Mouse (Mus musculus): ENCODE data around the gene B3galt4.
A peak's percentile ranks its signal among the peaks of the same experiment; 100 is the strongest.
"Not testable (repeated sequence)": the region's sequence is repeated elsewhere in the genome, so short reads cannot be mapped to it uniquely, and the experiment has no call there.

The B3galt4 gene

DNA sequence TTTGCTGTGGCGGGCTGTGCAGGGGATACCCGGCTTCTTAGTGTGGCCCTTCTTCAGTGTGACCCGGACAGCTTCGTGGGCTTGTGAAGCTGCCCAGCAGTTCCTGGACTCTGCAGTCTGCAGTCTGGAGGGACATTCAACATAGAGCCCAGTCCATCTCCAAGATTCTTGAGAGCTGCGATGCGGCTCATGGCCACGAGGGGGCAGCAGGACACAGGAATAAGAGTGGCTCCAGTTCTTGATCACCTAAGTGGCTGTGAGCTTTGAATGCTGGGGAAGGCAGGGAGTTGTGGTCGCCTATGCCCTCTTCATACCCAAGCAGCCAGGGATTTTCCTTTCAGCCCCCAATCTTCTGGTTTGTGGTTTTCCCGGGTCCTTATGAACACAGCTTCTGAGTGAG, 17.2 kb upstream of the B3galt4 start:
- DNase-seq (ENCODE audit: low spot score in 2 of 2) = peak; percentile 77 to 89

DNA sequence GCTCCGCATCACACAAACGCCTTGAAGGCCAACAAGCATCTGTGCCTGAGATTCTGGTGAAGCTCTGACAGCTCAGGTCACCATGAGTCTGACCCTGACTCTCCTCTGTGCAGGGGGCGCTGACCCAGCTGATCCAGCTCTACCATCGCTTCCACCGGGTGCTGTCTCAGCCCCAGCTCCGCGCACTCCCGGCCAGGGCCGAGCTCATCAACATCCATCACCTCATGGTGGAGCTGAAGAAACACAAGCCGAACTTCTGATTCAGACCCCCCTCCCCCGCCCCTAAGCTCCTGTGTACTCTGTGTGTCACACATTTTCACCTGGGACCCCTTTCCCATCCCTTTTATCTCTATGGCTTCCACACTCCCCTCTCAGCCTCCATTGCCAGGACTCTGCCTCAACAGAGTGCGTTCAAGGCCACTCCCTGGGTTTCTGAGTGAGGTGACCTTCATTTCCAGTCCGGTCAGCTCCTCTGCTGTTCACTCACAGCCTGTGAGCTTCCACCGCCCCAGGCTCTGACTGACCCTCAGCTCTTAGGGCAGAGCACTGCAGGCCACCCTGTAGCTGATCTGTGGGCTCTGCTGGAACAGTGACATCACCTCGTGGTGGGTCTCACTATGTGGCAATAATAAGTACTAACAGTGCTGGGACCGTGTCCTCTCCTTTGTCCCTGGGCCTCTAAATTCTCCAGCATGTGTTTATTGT, 14.7 kb upstream of the B3galt4 start:
- DNase-seq (ENCODE audit: low spot score in 2 of 2) = no peak

DNA sequence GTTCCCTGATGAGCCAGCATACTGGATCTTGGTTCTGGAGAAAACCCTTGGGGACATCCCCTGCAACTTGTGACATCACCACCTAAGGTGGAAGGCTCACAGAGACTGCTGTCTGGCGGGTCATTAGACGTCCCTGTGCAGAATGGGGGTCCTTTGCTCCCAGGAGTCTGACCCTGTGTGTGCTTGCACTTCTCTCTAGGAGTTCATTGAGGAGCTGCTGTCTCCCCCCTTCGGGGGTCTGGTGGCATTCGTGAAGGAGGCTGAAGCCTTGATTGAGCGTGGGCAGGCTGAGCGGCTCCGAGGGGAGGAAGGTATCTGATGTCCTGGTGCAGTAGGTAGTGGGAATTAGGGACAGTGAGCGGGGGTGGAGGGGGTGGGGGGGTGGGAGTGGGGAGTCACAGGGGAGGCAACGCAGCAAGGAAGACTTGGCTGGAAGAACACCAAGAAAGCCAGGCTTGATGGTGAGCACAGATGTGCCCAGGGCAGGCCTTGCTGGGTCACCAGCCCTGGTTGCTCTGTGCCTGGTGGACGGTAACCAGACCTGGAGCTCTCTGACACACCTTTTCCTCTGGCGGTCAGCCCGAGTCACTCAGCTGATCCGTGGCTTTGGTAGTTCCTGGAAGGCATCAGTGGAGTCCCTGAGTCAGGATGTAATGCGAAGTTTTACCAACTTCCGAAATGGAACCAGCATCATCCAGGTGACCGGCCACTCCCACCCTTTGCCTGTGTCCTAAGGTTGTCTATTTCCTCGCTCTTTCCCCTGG, 14.0 kb upstream of the B3galt4 start:
- DNase-seq (ENCODE audit: low spot score in 2 of 2) = no peak

DNA sequence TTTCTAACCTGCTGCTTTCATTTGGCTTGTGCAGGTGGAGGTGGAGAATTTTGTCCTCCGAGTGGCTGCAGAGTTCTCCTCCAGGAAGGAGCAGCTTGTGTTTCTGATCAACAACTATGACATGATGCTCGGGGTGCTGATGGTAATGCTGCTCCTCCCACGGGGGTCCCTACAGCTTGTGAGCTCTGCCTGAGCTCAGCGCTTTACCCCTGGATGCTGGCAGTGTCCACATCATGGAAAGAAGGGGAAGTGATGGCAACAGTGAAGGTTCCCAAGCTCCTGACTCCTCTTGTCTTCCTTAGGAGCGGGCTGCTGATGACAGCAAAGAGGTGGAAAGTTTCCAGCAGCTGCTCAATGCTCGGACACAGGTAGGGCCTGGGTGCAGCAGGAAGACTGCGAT, 11.6 kb upstream of the B3galt4 start:
- peak in 1 of 2 experiments; percentile 59 for DNase-seq (ENCODE audit: low spot score in 2 of 2)

DNA sequence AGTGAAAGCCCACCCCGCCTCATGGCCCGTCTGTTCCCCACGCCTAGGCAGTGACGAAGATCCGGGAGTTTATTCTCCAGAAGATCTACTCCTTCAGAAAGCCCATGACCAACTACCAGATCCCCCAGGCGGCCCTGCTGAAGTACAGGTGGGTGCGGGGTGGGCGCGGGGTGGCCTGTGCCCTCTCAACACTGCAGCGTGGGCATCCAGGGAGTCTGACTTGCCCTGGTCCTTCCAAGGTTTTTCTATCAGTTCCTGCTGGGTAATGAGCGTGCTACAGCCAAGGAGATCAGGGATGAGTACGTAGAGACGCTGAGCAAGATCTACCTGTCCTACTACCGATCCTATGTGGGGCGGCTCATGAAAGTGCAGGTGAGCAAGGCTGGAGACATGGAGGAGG, 8.7 kb upstream of the B3galt4 start:
- DNase-seq (ENCODE audit: low spot score in 2 of 2) = no peak

DNA sequence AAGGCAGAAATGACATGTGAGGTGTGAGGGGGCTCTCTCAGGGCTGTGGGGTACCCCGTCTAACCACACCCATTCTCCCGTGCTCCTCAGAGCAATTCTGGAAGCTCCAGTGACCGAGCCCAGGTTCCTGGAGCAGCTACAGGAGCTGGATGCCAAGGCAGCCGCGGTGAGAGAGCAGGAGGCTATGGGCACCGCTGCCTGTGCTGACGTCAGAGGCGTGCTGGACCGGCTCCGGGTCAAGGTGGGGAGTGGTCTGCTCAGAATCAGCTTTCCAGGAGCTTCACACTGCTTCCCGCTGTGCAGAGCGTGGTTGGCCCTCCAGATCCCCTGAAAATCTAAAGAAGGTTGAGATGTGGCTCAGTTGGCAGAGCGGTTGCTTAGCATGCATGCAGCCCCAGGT, 7.8 kb upstream of the B3galt4 start:
- DNase-seq (ENCODE audit: low spot score in 2 of 2) = peak in 1 of 2 experiments; percentile 35

DNA sequence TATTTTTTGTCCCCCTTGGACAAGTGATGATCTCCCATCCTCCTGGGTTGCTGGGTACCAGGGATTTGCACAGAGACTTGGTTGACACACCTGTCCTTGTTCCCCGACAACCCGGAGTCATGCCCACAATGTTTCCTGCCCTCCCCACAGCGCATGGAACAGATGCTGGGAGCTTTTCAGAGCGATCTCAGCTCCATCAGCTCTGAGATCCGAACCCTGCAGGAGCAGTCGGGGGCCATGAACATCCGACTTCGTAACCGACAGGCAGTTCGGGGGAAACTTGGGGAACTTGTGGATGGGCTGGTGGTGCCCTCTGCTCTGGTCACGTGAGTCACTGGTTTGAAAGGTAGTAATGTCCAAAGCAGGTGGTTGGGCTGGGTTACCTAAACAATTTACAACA, 7.2 kb upstream of the B3galt4 start:
- DNase-seq (ENCODE audit: low spot score in 2 of 2) = peak in 1 of 2 experiments; percentile 68

DNA sequence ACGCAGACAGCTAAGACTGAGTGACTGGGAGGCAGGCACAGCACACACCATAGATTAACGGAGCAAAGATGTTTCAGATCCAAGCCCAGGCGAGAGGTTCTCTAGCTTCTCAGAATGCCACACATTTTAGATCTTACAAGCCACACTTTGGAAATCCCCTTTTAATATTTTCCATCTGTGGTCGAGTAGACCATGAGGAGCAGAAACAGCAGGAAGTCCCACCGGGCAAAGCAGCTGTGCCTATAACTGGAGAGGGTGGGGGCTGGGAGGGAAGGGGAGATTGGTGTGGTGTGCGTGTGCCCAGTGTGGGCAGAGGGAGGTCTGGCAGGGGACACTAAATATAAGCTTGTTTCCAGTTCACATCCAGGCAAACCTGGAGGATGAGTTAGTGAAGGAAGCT, 6.2 kb upstream of the B3galt4 start:
- no peak for DNase-seq (ENCODE audit: low spot score in 2 of 2)

DNA sequence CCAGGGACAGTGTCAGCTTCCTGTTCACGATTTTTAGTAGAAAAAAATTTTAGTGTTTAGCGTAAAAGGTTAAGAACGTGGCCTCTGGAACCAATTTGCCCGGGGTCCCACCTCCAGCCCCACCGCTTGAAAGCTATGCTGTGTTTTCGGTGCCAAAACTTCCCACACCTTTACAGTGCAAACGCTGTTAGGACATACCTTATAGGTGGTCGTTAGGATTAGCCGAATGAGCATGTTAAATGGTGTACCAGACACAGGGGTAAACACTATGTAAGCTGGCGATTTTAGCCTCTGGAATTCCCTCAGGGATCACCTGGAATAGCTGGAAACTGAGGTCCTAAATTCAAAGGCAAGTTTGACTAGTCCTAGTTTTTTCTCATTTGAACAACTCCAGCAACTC, 5.0 kb upstream of the B3galt4 start:
- DNase-seq (ENCODE audit: low spot score in 2 of 2) = no peak

DNA sequence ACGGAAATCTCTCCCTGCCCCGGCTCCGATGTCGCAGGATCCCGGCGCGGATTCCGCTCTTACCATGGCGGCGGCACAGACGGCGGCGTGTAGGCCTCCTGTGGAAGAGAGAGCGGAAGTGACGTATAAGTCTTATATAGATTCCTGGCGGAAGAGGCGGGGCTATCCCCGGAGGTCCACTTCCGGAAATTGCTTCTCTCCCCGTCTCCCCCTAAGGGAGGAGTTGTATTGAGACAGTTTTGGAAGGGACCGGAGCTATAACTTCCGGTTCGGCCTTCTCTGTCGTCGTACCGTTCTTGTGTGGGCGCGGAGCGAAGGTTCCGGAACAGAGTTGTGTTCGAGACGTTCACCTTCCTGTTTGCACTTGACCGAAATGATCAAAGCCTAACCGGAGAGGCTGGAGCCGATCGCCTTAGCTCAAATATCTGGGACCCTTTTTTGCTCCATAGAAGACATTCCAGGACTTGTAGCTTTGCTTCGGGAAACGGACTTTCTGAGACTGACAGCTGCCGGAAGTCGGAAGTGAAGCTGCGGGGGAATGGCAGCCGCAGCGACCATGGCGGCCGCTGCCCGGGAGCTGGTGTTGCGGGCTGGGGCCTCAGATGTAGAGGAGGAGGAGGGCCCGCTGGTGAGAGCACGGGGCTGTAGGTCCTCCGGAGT, 4.4 kb upstream of the B3galt4 start, which contains the start of the genes Vps52 and Rps18:
Gene Vps52 (plus strand): TSS at position 258 of the 660 bp plus-strand sequence.
Gene Rps18 (minus strand): TSS at position 447 of the 660 bp plus-strand sequence.
- DNase-seq (ENCODE audit: low spot score in 2 of 2) = peak; percentile 96 to 97

DNA sequence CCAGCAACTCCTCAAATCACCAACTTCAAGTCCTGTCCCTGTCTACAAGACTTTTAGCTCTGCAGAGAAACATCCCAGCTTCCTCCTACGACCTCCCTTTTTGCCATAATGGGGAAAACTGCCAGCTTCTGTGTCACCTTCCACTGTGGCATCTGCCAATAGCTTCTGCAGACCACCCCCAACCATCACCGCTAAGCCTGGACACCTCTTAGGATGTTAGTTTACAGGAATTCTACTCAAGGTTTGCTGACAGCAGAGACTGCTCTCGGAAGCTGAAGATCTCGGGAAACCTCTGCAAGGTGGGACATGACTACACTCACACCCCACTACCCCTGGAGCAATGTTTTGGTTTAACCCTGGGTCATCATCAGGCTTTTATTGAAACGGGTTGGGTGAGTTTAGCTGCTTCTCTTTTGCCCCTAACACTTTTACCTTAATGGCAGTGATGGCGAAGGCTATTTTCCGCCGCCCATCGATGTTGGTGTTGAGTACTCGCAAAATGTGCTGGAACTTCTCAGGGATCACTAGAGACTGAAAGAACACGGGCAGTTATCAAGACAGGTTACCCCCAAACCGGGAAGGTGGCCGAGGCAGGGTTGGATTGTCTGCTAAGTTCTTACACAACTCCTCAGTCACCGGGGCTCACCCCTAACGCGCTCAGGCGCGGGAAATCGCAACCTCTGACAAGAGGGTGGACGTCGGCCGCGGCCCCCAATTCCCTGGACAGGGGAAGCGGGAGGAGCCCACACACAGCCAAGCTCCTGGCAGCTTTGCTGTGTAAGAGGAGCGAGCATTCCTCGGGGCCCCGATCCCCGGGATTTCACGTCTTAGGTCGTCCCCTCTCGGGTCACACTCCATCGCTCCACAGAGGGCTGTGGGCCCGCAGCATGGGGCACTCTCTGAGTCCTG, 3.6 kb upstream of the B3galt4 start:
- DNase-seq (ENCODE audit: low spot score in 2 of 2) = peak; percentile 53 to 83

DNA sequence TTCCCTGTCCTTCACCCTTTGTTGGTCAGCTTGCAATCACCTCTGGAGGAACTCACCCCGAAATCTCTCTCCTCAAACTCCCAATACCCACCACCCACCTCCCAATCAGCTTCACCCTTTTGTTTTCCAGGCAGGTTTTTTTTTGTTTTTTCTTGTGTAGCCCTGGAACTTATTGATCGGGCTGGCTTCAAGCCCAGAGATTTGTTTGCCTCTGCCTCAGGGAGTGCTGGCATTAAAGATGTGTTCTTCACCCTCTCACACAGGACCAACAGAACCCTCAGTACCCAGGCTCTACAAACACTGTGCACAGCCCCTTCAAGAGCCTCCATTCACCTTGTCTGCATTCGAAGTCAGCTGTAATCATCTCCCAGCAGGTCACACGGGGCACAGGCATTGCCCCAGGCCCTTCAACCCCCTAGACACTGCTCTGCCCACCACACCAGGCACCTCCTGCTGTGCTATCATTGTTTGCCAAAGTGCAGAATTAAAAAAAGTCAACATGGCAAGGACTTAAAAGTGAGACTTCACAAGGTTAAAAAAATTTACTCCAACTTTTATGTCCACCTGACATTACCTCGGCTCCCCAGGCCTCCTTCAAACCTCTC, 2.8 kb upstream of the B3galt4 start:
- no peak for DNase-seq (ENCODE audit: low spot score in 2 of 2)

DNA sequence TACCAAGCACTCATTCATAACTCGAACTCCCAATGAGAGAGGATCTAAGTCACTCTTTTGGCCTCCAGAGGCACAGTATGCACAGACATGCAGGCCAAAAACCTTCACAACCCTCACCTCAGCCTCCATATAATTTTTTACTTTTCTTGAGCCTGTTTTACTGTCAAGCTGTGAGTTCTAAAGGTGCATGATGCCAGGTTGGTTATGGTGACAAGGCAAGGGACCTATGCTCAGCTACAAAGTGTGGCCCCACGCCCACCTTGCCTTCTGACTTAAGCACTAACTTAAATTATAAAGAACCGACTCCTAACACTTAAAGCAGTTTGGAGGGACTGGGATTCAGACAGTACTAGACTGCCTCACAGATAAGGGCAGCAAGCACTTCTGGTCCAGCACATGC, 2.0 kb upstream of the B3galt4 start:
- no peak for DNase-seq (ENCODE audit: low spot score in 2 of 2)

DNA sequence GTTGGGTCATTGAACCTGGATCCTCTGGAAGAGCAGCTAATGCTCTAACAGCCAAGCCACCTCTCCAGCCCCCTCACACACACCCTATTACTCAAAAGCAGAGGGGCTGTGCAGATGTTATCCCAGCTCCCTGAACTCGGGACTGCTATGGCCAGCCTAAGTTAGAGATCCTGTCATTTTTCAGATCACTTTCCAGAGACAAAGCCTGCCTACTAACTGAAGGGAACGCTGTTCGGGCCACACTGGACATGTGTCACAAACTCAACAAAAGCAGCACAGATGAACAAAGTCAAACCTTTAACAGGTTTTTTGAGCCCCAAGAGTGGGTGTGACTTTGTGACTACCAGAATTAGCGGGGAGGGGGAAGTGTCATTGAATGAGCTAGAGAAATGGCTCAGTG, 1.6 kb upstream of the B3galt4 start:
- no peak for DNase-seq (ENCODE audit: low spot score in 2 of 2)

DNA sequence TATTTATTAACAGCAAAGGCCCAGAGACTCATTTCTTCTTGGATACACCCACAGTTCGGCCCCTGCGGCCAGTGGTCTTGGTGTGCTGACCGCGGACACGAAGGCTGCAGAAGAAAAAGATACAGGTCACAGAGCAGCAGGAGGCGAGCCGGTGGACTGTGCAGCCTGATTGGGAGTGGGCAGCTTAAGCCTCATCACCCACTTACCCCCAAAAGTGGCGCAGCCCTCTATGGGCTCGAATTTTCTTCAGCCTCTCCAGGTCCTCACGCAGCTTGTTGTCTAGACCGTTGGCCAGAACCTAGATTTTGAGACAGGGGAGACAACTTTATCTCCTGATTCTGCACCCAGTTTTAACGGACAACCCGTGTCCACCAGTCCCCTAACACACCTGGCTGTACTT, 727 bp upstream of the B3galt4 start:
- DNase-seq (ENCODE audit: low spot score in 2 of 2) = not testable (repeated sequence)

DNA sequence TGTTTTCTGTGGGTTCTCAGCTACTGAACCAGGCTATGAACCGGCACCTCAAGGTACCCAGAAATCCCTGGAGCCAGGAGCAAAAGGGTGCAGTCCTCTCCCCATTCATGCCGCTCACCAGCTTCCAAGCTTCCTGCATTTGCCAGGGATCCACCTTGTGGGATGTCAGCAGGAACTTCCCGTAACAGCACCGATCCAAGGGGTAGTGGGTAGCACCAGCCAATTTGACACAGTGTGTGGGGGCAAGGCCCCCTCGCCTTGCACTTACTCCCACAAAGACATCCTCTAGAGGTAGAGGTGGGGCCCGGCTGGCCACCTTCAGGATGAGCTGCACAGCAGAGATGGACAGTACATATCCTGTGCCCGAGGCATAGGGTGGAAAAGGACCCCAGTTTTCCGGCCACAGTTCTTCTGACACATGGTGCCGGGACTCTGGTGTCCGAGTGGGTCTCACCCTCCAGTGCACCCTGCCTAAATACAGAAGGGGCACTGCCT, 1.1 kb downstream of the B3galt4 start:
- DNase-seq (ENCODE audit: low spot score in 2 of 2) = peak in 1 of 2 experiments; percentile 61

DNA sequence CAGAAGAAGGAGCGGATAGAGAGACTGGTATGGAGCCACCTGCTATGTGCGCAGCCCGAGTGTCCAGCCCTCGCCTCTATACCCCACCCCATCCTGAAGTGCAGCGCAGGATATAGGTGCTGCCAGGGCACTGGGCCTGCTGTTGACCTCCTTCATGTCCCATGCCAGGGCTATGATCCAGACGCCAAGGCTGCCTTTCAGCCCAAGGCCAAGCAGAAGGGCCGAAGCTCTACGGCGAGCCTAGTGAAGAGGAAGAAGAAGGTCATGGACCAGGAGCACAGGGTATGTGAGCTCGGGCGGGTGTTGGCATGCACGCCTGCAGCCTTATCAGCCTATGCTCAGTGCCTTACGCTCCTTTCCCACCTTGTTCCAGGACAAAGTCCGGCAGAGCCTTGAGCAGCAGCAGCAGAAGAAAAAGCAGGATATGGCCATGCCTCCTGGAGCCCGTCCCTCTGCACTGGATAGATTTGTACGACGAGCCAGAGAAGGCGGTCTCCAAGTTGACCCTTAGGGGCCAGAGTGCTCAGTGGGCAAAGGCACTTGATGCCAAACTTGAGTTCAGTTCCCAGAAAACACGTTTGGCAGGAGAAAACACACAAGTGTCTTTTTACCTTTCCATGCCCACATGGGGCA, 2.3 kb downstream of the B3galt4 start:
- DNase-seq (ENCODE audit: low spot score in 2 of 2) = no peak

DNA sequence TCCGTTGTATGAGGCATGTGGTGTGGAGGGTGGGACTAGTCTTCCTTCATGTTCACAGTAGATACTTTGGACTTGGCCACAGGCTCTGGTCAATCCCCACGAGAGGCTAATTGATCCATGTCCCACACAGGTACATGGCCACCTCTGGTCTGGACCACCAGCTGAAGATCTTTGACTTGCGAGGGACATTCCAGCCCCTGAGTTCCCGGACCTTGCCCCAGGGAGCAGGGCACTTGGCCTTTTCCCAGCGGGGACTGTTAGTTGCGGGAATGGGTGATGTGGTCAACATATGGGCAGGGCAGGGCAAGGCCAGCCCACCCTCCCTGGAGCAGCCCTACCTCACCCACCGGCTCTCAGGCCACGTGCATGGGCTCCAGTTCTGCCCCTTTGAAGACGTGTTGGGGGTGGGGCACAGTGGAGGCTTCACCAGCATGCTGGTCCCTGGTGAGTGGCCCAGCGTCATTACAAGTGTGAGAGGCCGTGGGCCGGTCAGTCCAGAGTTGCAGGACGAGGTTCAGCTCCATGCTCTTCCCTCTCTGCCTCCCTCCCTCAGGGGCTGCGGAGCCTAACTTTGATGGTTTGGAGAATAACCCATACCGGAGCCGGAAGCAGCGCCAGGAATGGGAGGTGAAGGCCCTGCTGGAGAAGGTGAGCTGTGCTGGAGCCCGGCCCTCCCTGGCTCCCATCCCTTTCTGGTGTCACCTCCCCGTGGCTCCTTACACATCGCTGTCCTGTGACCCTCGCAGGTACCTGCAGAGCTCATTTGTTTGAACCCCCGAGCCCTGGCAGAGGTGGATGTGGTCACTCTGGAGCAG, 3.0 kb downstream of the B3galt4 start:
- DNase-seq (ENCODE audit: low spot score in 2 of 2) = no peak

DNA sequence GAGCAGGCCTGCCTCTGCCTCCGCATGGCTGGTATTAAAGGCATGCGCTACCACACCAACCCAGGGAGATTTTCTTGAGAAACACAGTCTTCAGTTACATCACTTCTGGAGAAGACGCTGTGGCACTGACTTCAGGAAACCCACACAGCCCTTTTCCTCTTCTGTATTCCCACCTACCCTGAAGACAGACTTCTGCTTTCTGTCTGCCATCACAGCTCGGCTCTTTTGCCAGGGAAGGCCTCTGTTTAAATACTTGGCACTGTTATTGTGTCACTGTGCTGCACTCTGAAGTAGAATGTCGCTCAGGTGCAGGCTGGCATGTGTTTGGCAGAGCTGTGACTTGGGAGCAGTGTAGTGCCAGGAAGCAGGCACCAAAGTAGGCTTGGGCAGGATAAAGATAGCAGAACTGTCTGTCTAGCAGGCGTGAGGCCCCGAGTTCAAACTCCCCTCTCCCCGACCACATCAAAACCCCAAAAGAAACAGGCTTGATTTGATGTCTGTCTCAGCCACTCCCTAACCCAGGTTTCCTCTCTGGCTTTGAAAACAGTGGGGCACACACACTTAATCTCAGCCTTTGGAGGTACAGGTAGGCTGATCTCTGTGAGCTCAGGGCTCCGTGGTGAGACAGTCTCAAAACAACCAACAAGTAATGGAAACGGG, 3.7 kb downstream of the B3galt4 start:
- no peak for DNase-seq (ENCODE audit: low spot score in 2 of 2)
